Mouse (Mus musculus) CH12.LX (cell line): ENCODE measurements around the gene Xiap. TPM values are rescaled to one million over a fixed set of nuclear protein-coding genes. Genes with fewer than 3 reads are reported as not detected.

Source experiments
- DNase-seq: peaks from one replicate; pipeline ENCODE4 v3.0.0-alpha.2; 2013; ENCODE audit errors: extremely low read depth
- H3K27ac ChIP-seq: 2 replicates; pipeline ENCODE4 v1.5.1; 2012; ENCODE audit warnings: low read depth, mild to moderate bottlenecking, control low read depth, moderate library complexity; ENCODE audit not compliant: insufficient read depth
- H3K27me3 ChIP-seq: replicated peaks from 2 replicates; pipeline ENCODE3; 2012; ENCODE audit warnings: inconsistent platforms
- H3K36me3 ChIP-seq, 2 experiments: replicated peaks in 1 of 2; 2 replicates each; pipeline versions ENCODE3 to v1.6.1; 2012; ENCODE audit warnings: inconsistent platforms in 1 of 2, low read length in 1 of 2, mild to moderate bottlenecking in 1 of 2, mixed read lengths in 1 of 2, moderate library complexity in 1 of 2; ENCODE audit not compliant: control insufficient read depth in 1 of 2, insufficient read depth in 1 of 2
- H3K4me1 ChIP-seq, 2 experiments: 2 replicates each; pipeline ENCODE4 v1.6.1; 2012; ENCODE audit warnings: inconsistent platforms in 1 of 2, moderate library complexity in 1 of 2; ENCODE audit not compliant: insufficient read depth in 2 of 2, control insufficient read depth in 1 of 2
- H3K4me2 ChIP-seq: 2 replicates; pipeline ENCODE4 v1.6.1; 2012; ENCODE audit warnings: low read depth, mild to moderate bottlenecking, control low read depth; ENCODE audit not compliant: poor library complexity, insufficient read depth, severe bottlenecking
- H3K4me3 ChIP-seq, 3 experiments: fragments of 150-350 bp in 1 of 3; sonication (generic) in 1 of 3; replicated peaks in 1 of 3; 2 replicates each; pipeline versions ENCODE3 to v1.5.1; 2011 to 2012; ENCODE audit warnings: low read depth in 2 of 3, low read length in 2 of 3, mild to moderate bottlenecking in 2 of 3, moderate library complexity in 2 of 3, control low read depth in 1 of 3, improper control_type of control experiment in 1 of 3, inconsistent platforms in 1 of 3, mixed read lengths in 1 of 3; ENCODE audit not compliant: poor library complexity in 1 of 3
- H3K79me2 ChIP-seq: replicated peaks from 2 replicates; pipeline ENCODE4 v1.6.1; 2012; ENCODE audit warnings: mild to moderate bottlenecking, moderate library complexity; ENCODE audit not compliant: control insufficient read depth, poor library complexity, insufficient read depth, severe bottlenecking; ENCODE audit errors: extremely low read depth
- H3K9ac ChIP-seq: 2 replicates; pipeline ENCODE4 v1.6.1; 2012; ENCODE audit warnings: low read depth, mild to moderate bottlenecking, control low read depth, moderate library complexity; ENCODE audit not compliant: insufficient read depth
- H3K9me3 ChIP-seq: replicated peaks from 2 replicates; pipeline ENCODE3; 2012; ENCODE audit warnings: low read length, inconsistent platforms, mixed read lengths
- CHD1 ChIP-seq: IDR thresholded peaks from 2 replicates; pipeline ENCODE4 v1.6.1; 2012; ENCODE audit warnings: low read depth, low read length, improper control_type of control experiment, inconsistent platforms
- CHD2 ChIP-seq: IDR thresholded peaks from 2 replicates; pipeline ENCODE4 v1.6.1; 2011; ENCODE audit warnings: low read length, improper control_type of control experiment
- CTCF ChIP-seq, 2 experiments: IDR thresholded peaks in 1 of 2; conservative IDR thresholded peaks in 1 of 2; 2 replicates each; pipeline ENCODE4 v1.5.1; 2011 to 2012; ENCODE audit warnings: low read depth in 2 of 2, low read length in 2 of 2, improper control_type of control experiment in 1 of 2, inconsistent platforms in 1 of 2, mild to moderate bottlenecking in 1 of 2, moderate library complexity in 1 of 2
- ELF1 ChIP-seq: IDR thresholded peaks from 2 replicates; pipeline ENCODE4 v1.6.1; 2014; ENCODE audit warnings: low read depth, mild to moderate bottlenecking, inconsistent platforms, low read length, improper control_type of control experiment
- EP300 ChIP-seq: IDR thresholded peaks from 2 replicates; pipeline ENCODE4 v1.6.1; 2011; ENCODE audit warnings: low read length, improper control_type of control experiment
- ETS1 ChIP-seq: conservative IDR thresholded peaks from 2 replicates; pipeline ENCODE4 v1.6.1; 2012; ENCODE audit warnings: low read depth, mild to moderate bottlenecking, inconsistent platforms, low read length, improper control_type of control experiment, moderate library complexity
- HCFC1 ChIP-seq: IDR thresholded peaks from 2 replicates; pipeline ENCODE4 v1.6.1; 2012; ENCODE audit warnings: low read depth, mild to moderate bottlenecking, inconsistent platforms, low read length, improper control_type of control experiment
- IRF4 ChIP-seq: IDR thresholded peaks from 2 replicates; pipeline ENCODE4 v1.6.1; 2014; ENCODE audit warnings: low read depth, mild to moderate bottlenecking, inconsistent platforms, low read length, improper control_type of control experiment
- JUN ChIP-seq: IDR thresholded peaks from 2 replicates; pipeline ENCODE4 v1.6.1; 2011; ENCODE audit warnings: low read depth, mild to moderate bottlenecking, low read length, improper control_type of control experiment, moderate library complexity; ENCODE audit not compliant: insufficient read depth
- JUND ChIP-seq: conservative IDR thresholded peaks from 2 replicates; pipeline ENCODE4 v1.6.1; 2011; ENCODE audit warnings: low read depth, low read length, improper control_type of control experiment
- KAT2A ChIP-seq: IDR thresholded peaks from 2 replicates; pipeline ENCODE4 v1.6.1; 2012; ENCODE audit warnings: low read length, improper control_type of control experiment, inconsistent platforms; ENCODE audit not compliant: insufficient replicate concordance
- MAFK ChIP-seq: IDR thresholded peaks from 2 replicates; pipeline ENCODE4 v1.6.1; 2011; ENCODE audit warnings: low read length, improper control_type of control experiment; ENCODE audit not compliant: insufficient replicate concordance
- MAX ChIP-seq: IDR thresholded peaks from 2 replicates; pipeline ENCODE4 v1.6.1; 2011; ENCODE audit warnings: low read length, improper control_type of control experiment
- MAZ ChIP-seq: IDR thresholded peaks from 2 replicates; pipeline ENCODE4 v1.6.1; 2012; ENCODE audit warnings: low read depth, mild to moderate bottlenecking, inconsistent platforms, low read length, improper control_type of control experiment, moderate library complexity
- MEF2A ChIP-seq: IDR thresholded peaks from 2 replicates; pipeline ENCODE4 v1.6.1; 2014; ENCODE audit warnings: low read depth, mild to moderate bottlenecking, inconsistent platforms, low read length, improper control_type of control experiment, borderline replicate concordance
- MXI1 ChIP-seq: IDR thresholded peaks from 2 replicates; pipeline ENCODE4 v1.6.1; 2011; ENCODE audit warnings: mild to moderate bottlenecking, low read depth, low read length, improper control_type of control experiment
- NRF1 ChIP-seq: IDR thresholded peaks from 2 replicates; pipeline ENCODE4 v1.6.1; 2014; ENCODE audit warnings: low read depth, mild to moderate bottlenecking, inconsistent platforms, low read length, improper control_type of control experiment, moderate library complexity
- POLR2A ChIP-seq: IDR thresholded peaks from 2 replicates; pipeline ENCODE4 v1.6.1; 2011; ENCODE audit warnings: low read depth, mild to moderate bottlenecking, improper control_type of control experiment, low read length
- POLR2AphosphoS2 ChIP-seq: IDR thresholded peaks from 2 replicates; pipeline ENCODE4 v1.6.1; 2011; ENCODE audit warnings: low read depth, low read length, improper control_type of control experiment
- RAD21 ChIP-seq: IDR thresholded peaks from 2 replicates; pipeline ENCODE4 v1.6.1; 2011; ENCODE audit warnings: low read depth, mild to moderate bottlenecking, low read length, improper control_type of control experiment, moderate library complexity
- RCOR1 ChIP-seq: conservative IDR thresholded peaks from 2 replicates; pipeline ENCODE4 v1.6.1; 2012; ENCODE audit warnings: low read depth, mild to moderate bottlenecking, inconsistent platforms, low read length, improper control_type of control experiment
- SIN3A ChIP-seq: IDR thresholded peaks from 2 replicates; pipeline ENCODE4 v1.6.1; 2012; ENCODE audit warnings: low read length, improper control_type of control experiment, inconsistent platforms
- SMC3 ChIP-seq: IDR thresholded peaks from 2 replicates; pipeline ENCODE4 v1.6.1; 2011; ENCODE audit warnings: low read depth, low read length, improper control_type of control experiment
- TCF12 ChIP-seq: IDR thresholded peaks from 2 replicates; pipeline ENCODE4 v1.6.1; 2014; ENCODE audit warnings: low read depth, mild to moderate bottlenecking, inconsistent platforms, low read length, improper control_type of control experiment
- UBTF ChIP-seq: IDR thresholded peaks from 2 replicates; pipeline ENCODE4 v1.6.1; 2012; ENCODE audit warnings: low read depth, mild to moderate bottlenecking, inconsistent platforms, low read length, improper control_type of control experiment, moderate library complexity
- USF1 ChIP-seq: IDR thresholded peaks from 2 replicates; pipeline ENCODE4 v1.6.1; 2014; ENCODE audit warnings: low read depth, mild to moderate bottlenecking, inconsistent platforms, low read length, improper control_type of control experiment
- USF2 ChIP-seq: conservative IDR thresholded peaks from 2 replicates; pipeline ENCODE4 v1.6.1; 2011; ENCODE audit warnings: low read depth, low read length, improper control_type of control experiment
- ZC3H11A ChIP-seq: IDR thresholded peaks from 2 replicates; pipeline ENCODE4 v1.6.1; 2012; ENCODE audit warnings: low read depth, mild to moderate bottlenecking, inconsistent platforms, low read length, improper control_type of control experiment
- ZKSCAN1 ChIP-seq: IDR thresholded peaks from 2 replicates; pipeline ENCODE4 v1.6.1; 2012; ENCODE audit warnings: low read depth, inconsistent platforms, low read length, improper control_type of control experiment, borderline replicate concordance
- ZMIZ1 ChIP-seq: IDR thresholded peaks from 2 replicates; pipeline ENCODE4 v1.6.1; 2012; ENCODE audit warnings: low read depth, mild to moderate bottlenecking, inconsistent platforms, low read length, improper control_type of control experiment
- ZNF384 ChIP-seq: IDR thresholded peaks from 2 replicates; pipeline ENCODE4 v1.6.1; 2012; ENCODE audit warnings: low read depth, low read length, improper control_type of control experiment, inconsistent platforms
- dilution Hi-C: fragments of 300-500 bp; cut with MboI; formaldehyde crosslinking; loops from 2 replicates; pipeline ENCODE4 v1.14.3; 2020; ENCODE audit warnings: low sequenced_read_pairs; ENCODE audit not compliant: extremely low pct_unique_long_range_greater_than_20kb, extremely low pct_ligation_motif_present
- in situ Hi-C: fragments of 300-500 bp; cut with MboI; formaldehyde crosslinking; loops from 3 replicates; pipeline ENCODE4 v1.14.3; 2019; ENCODE audit warnings: low sequenced_read_pairs, low pct_ligation_motif_present, low pct_unique_long_range_greater_than_20kb, mixed read lengths
- polyA plus RNA-seq: library from polyadenylated mRNA; unstranded; fragments of >175 nt; gene quantifications from 2 replicates; pipeline ENCODE4 v1.2.1, GENCODE M21; 2012; ENCODE audit warnings: low read depth; ENCODE audit not compliant: insufficient read length
- total RNA-seq, 2 experiments: library from RNA; depleted of rRNA; stranded (reverse); fragments of 300-350 nt in 1 of 2; fragments of >200 nt in 1 of 2; gene quantifications; 2 replicates each; pipeline ENCODE4 v1.2.3; 2012 to 2014

Gene Xiap
- total and polyA plus RNA-seq, 3 experiments, result 11.7 to 26.7 (median 17.9) TPM

GRCm38 (mm10) chrX:42148016-42148451, 88.6 kb downstream of the Xiap start:
- in situ Hi-C loops (loop anchor here (10.0 kb wide), 1 partner anchor 73 kb away; no protein-coding TSS in a partner anchor), dilution Hi-C loops (no loop called here)
- H3K27ac ChIP-seq, result no peak overlapping the region
- peak overlapping the region; percentile 43; the same call in 1 of the 2 replicates for H3K9ac ChIP-seq
- no peaks in the 10 kb centered on the region for H3K9me3 ChIP-seq
- peaks cover 0 to 5% of the 10 kb centered on the region in 2 experiments; a peak in 1 of 4 replicates for H3K4me1 ChIP-seq
- H3K36me3 ChIP-seq, result no peaks in the 10 kb centered on the region
- no peaks in the 10 kb centered on the region for H3K27me3 ChIP-seq
- TF ChIP-seq MAX, result no peak
- TF ChIP-seq, all 38 proteins: peak for 0
- Histone ChIP-seq H3K4me2 (peak overlapping the region; percentile 44), H3K4me3 (no peak overlapping the region), H3K79me2 (peaks cover 17% of the 10 kb centered on the region)
- DNase-seq, result peak; percentile 16

GRCm38 (mm10) chrX:42148788-42149556, 89.5 kb downstream of the Xiap start, which contains the start of gene Stag2:
Gene Stag2 (plus strand): TSS chrX:42149317.
- Histone ChIP-seq H3K36me3 (no peaks in the 10 kb centered on the region), H3K27me3 (no peaks in the 10 kb centered on the region), H3K9me3 (no peaks in the 10 kb centered on the region), H3K79me2 (peaks cover 23% of the 10 kb centered on the region), H3K4me2 (peak within 1 kb of the TSS; percentile 76), H3K27ac (peak within 1 kb of the TSS; percentile 93), H3K9ac (peak within 1 kb of the TSS; percentile 98), H3K4me3 (peak within 1 kb of the TSS; percentile 57 to 88 (median 67)), H3K4me1 (peaks cover 0 to 5% of the 10 kb centered on the region in 2 experiments; a peak in 1 of 4 replicates)
- dilution Hi-C loops, result no loop called here
- in situ Hi-C loops, result loop anchor here (10.0 kb wide), 1 partner anchor 74 kb away; no protein-coding TSS in a partner anchor
- peak; percentile 61 for DNase-seq
- peak; percentile 48; the same call in 1 of the 2 replicates for TF ChIP-seq POLR2A
- no peak for TF ChIP-seq CHD2
- no peak for TF ChIP-seq CHD1
- TF ChIP-seq ZKSCAN1, result no peak
- TF ChIP-seq USF1, result no peak
- no peak for TF ChIP-seq USF2
- no peak for TF ChIP-seq UBTF
- no peak for TF ChIP-seq HCFC1
- TF ChIP-seq ETS1, result no peak
- no peak for TF ChIP-seq MXI1
- TF ChIP-seq MAX, result no peak; the same call in 1 of the 2 replicates
- peak; percentile 60 for TF ChIP-seq NRF1
- TF ChIP-seq POLR2AphosphoS2, result no peak
- TF ChIP-seq JUND, result no peak
- TF ChIP-seq TCF12, result peak; percentile 67
- peak in 1 of 2 experiments; percentile 99; a peak in 2 of 4 replicates for TF ChIP-seq CTCF (conservative IDR thresholded peaks at IDR 0.05 in 1 of 2, IDR thresholded peaks at IDR 0.05 in 1 of 2; ENCODE audit: low read depth in 2 of 2, low read length in 2 of 2)
- TF ChIP-seq RAD21, result peak; percentile 72
- TF ChIP-seq MAFK, result no peak
- no peak for TF ChIP-seq KAT2A
- peak; percentile 85 for TF ChIP-seq ZNF384
- TF ChIP-seq JUN, result no peak
- TF ChIP-seq MEF2A, result no peak; the same call in 1 of the 2 replicates
- peak; percentile 65 for TF ChIP-seq SMC3
- no peak for TF ChIP-seq EP300
- no peak for TF ChIP-seq ZMIZ1
- TF ChIP-seq IRF4, result 0 out of 2 replicates have a peak, but pooled peaks have one; percentile 10
- TF ChIP-seq MAZ, result no peak
- TF ChIP-seq RCOR1, result no peak
- TF ChIP-seq SIN3A, result no peak; the same call in 1 of the 2 replicates
- TF ChIP-seq ZC3H11A, result no peak
- TF ChIP-seq ELF1, result peak; percentile 72
